Mouse (Mus musculus) urinary bladder, postnatal 10 days (tissue): ENCODE results near the gene Gbf1.

ENCODE experiments used
- DNase-seq: peaks from one replicate; pipeline ENCODE4 v3.0.0; 2022; ENCODE audit warnings: low spot score

The Gbf1 gene

GRCm38 (mm10) chr19:46329951-46330350 lies 177.6 kb downstream of the Gbf1 start:
- DNase-seq = no peak

- DNase-seq = no peak
Observed at GRCm38 (mm10) chr19:46330696-46331095, 178.4 kb downstream of the Gbf1 start.

- no peak for DNase-seq
Observed at GRCm38 (mm10) chr19:46331326-46331725, 179.0 kb downstream of the Gbf1 start.

GRCm38 (mm10) chr19:46331936-46332335 lies 179.6 kb downstream of the Gbf1 start:
- no peak for DNase-seq

GRCm38 (mm10) chr19:46332721-46333339 lies 180.5 kb downstream of the Gbf1 start:
- no peak for DNase-seq

GRCm38 (mm10) chr19:46333906-46334305 lies 181.6 kb downstream of the Gbf1 start:
- DNase-seq = no peak
